Comparison of ENCODE assay signal across 9 mouse cellular contexts in the genomic region with DNA sequence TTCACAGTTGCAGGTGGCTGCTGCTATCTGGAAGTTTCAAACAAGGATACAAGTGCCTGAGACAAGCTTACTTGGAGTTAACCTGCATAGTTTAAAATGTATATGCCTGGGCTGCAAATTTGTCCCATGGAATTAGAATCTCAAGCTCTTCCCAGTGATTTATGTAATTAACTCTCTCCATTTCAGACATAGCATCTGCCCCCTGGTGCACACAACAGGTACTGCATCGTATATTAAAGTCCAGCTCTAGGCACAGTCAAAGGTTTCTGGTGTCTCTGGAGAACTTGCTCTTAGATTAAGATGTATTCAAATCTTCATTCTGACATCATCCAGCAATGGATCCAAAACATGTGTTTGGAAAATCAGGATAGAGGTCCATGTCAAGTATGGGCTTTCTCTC.
DNase-seq lines count a peak whose midpoint lies in the region; ATAC-seq and TF ChIP-seq lines count a peak whose summit lies in the region.
"Had no signal": no experiment of that assay in that cellular context is flagged by ENCODE, and none has a peak within 500 bp of the region (broad histone marks: within the 10 kb centered on the region; RNA-seq: fewer than 3 reads in every experiment).

No protein-coding gene starts in this region.

- TF ChIP-seq RAD21 in CH12.LX (IDR thresholded peaks at IDR 0.05; ENCODE audit: low read depth, low read length), result no peak; the same call in none of the 2 replicates

- H3K9me3 ChIP-seq in kidney, embryonic 16.5 days (ENCODE audit: low read length), result no peaks in the 10 kb centered on the region
- no peaks in the 10 kb centered on the region for H3K9me3 ChIP-seq in CH12.LX (replicated peaks; ENCODE audit: low read length)
- H3K9me3 ChIP-seq: liver, embryonic 13.5 days had no signal

- ATAC-seq in kidney, embryonic 16.5 days (ENCODE audit: low FRiP score, low TSS enrichment), result no peak

- 19% methylated on average over 1 of the region's 1 CpGs for WGBS in kidney, embryonic 16.5 days

- no peak for TF ChIP-seq POLR2A in CH12.LX (IDR thresholded peaks at IDR 0.05; ENCODE audit: low read depth, low read length)

- no peak overlapping the region for H3K4me2 ChIP-seq in kidney, embryonic 16.5 days (replicated peaks; ENCODE audit: low read depth, low read length)
- no peak overlapping the region for H3K4me2 ChIP-seq in CH12.LX (ENCODE audit: insufficient read depth, low read depth, poor library complexity, severe bottlenecking)
- H3K4me2 ChIP-seq: liver, embryonic 13.5 days had no signal

- in situ Hi-C loops in CH12.LX (cut with MboI; ENCODE audit: low pct_ligation_motif_present, low pct_unique_long_range_greater_than_20kb, low sequenced_read_pairs), result no loop called here

- no peak overlapping the region for H3K9ac ChIP-seq in kidney, embryonic 16.5 days (replicated peaks; ENCODE audit: low read length)
- no peak overlapping the region for H3K9ac ChIP-seq in CH12.LX (ENCODE audit: insufficient read depth, low read depth)
- H3K9ac ChIP-seq: liver, embryonic 13.5 days had no signal

- peak; percentile 17 to 26 for DNase-seq in cerebellum, adult 18-20 months
- no peak for DNase-seq in cerebellum, adult 11-12 months
- DNase-seq in kidney, adult 9 months, result peak; percentile 77
- DNase-seq in CH12.LX (ENCODE audit: extremely low read depth), result peak; percentile 17
- DNase-seq in embryo, embryonic 10 days (ENCODE audit: low spot score), result peak; percentile 67
- peak; percentile 32 for DNase-seq in lung, postnatal 14 days
- DNase-seq in spleen, postnatal 14 days (ENCODE audit: low spot score in 2 of 2), result no peak
- DNase-seq: liver, embryonic 13.5 days had no signal

- H3K79me2 ChIP-seq in CH12.LX (replicated peaks; ENCODE audit: control insufficient read depth, extremely low read depth, insufficient read depth, poor library complexity, severe bottlenecking), result no peaks in the 10 kb centered on the region

- peaks cover 5% of the 10 kb centered on the region; the same call in 1 of the 2 replicates for H3K27me3 ChIP-seq in kidney, embryonic 16.5 days (ENCODE audit: insufficient read depth, low read length)
- H3K27me3 ChIP-seq in CH12.LX (replicated peaks), result peaks cover 2% of the 10 kb centered on the region
- H3K27me3 ChIP-seq: liver, embryonic 13.5 days had no signal

- no peaks in the 10 kb centered on the region for H3K36me3 ChIP-seq in kidney, embryonic 16.5 days (ENCODE audit: insufficient read depth, low read length)
- H3K36me3 ChIP-seq in CH12.LX (replicated peaks in 1 of 2; ENCODE audit: control insufficient read depth in 1 of 2, insufficient read depth in 1 of 2, low read length in 1 of 2), result no peaks in the 10 kb centered on the region
- H3K36me3 ChIP-seq: liver, embryonic 13.5 days had no signal

- TF ChIP-seq EP300 in CH12.LX (IDR thresholded peaks at IDR 0.05; ENCODE audit: low read length), result no peak

- no peak overlapping the region for H3K27ac ChIP-seq in kidney, embryonic 16.5 days (ENCODE audit: low read length)
- H3K27ac ChIP-seq in CH12.LX (ENCODE audit: insufficient read depth, low read depth), result no peak overlapping the region
- H3K27ac ChIP-seq: liver, embryonic 13.5 days had no signal

- no peak overlapping the region for H3K4me3 ChIP-seq in kidney, embryonic 16.5 days (ENCODE audit: low read length)
- H3K4me3 ChIP-seq in CH12.LX (replicated peaks in 1 of 3; ENCODE audit: low read depth in 2 of 3, low read length in 2 of 3, poor library complexity in 1 of 3), result no peak overlapping the region
- H3K4me3 ChIP-seq: liver, embryonic 13.5 days had no signal

- dilution Hi-C loops in CH12.LX (cut with MboI; ENCODE audit: extremely low pct_ligation_motif_present, extremely low pct_unique_long_range_greater_than_20kb, low sequenced_read_pairs), result no loop called here

- H3K4me1 ChIP-seq in kidney, embryonic 16.5 days (ENCODE audit: insufficient read depth, low read length), result peaks cover 13% of the 10 kb centered on the region; the same call in 1 of the 2 replicates
- H3K4me1 ChIP-seq in CH12.LX (ENCODE audit: control insufficient read depth in 1 of 2, insufficient read depth in 2 of 2), result no peaks in the 10 kb centered on the region
- H3K4me1 ChIP-seq: liver, embryonic 13.5 days had no signal

- peak; percentile 46 to 53; a peak in 2 of 4 replicates for TF ChIP-seq CTCF in CH12.LX (conservative IDR thresholded peaks at IDR 0.05 in 1 of 2, IDR thresholded peaks at IDR 0.05 in 1 of 2; ENCODE audit: low read depth in 2 of 2, low read length in 2 of 2)

TF ChIP-seq in CH12.LX, 34 proteins besides CTCF, POLR2A, EP300 and RAD21:
- TF ChIP-seq CHD1 (IDR thresholded peaks at IDR 0.05; ENCODE audit: low read depth, low read length), result no peak
- TF ChIP-seq ZC3H11A (IDR thresholded peaks at IDR 0.05; ENCODE audit: low read depth, low read length), result no peak
- no peak for TF ChIP-seq TCF12 (IDR thresholded peaks at IDR 0.05; ENCODE audit: low read depth, low read length)
- TF ChIP-seq ZKSCAN1 (IDR thresholded peaks at IDR 0.05; ENCODE audit: borderline replicate concordance, low read depth, low read length), result no peak
- TF ChIP-seq USF2 (conservative IDR thresholded peaks at IDR 0.05; ENCODE audit: low read depth, low read length), result no peak
- TF ChIP-seq BHLHE40 (IDR thresholded peaks at IDR 0.05; ENCODE audit: low read depth, low read length), result no peak
- TF ChIP-seq SMC3 (IDR thresholded peaks at IDR 0.05; ENCODE audit: low read depth, low read length), result peak; percentile 42
- no peak for TF ChIP-seq MAFK (IDR thresholded peaks at IDR 0.05; ENCODE audit: insufficient replicate concordance, low read length)

Comparison
In these comparisons a context has a peak if more than half of its experiments do, and no peak if none do; other contexts are left out.
1. DNase-seq: peak in cerebellum, adult 18-20 months (2 of 2), kidney, adult 9 months (single experiment), CH12.LX (single experiment), embryo, embryonic 10 days (single experiment) and lung, postnatal 14 days (single experiment); none in cerebellum, adult 11-12 months (single experiment) and spleen, postnatal 14 days (0 of 2).